Mouse (Mus musculus) CH12.LX (cell line): Measurements from ENCODE around the gene Uso1.

Experiments
- CTCF ChIP-seq, 2 experiments: IDR thresholded peaks in 1 of 2; conservative IDR thresholded peaks in 1 of 2; 2 replicates each; pipeline ENCODE4 v1.5.1; 2011 to 2012; ENCODE audit warnings: low read depth in 2 of 2, low read length in 2 of 2, improper control_type of control experiment in 1 of 2, inconsistent platforms in 1 of 2, mild to moderate bottlenecking in 1 of 2, moderate library complexity in 1 of 2
- POLR2A ChIP-seq: IDR thresholded peaks from 2 replicates; pipeline ENCODE4 v1.6.1; 2011; ENCODE audit warnings: low read depth, mild to moderate bottlenecking, improper control_type of control experiment, low read length

DNA sequence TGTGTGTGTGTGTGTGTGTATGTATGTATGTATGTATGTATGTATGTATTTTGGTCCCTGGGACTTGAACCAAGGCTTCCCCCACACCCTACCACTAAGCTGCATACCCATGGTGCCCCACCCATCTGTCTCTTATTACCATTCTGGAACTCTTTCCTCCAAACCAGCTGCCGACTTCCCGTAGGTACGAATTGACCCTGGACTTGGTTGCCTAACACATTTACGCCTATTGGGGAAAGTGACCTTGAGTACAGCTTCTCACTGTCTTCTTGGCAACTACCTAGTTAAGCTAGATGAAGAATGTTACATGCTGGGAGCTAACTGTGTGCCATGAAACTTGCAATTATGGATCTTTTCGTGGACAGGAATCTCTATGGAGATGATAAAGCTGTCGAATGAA is 68.4 kb downstream of the Uso1 start:
- TF ChIP-seq POLR2A = no peak
- TF ChIP-seq CTCF (conservative IDR thresholded peaks at IDR 0.05 in 1 of 2, IDR thresholded peaks at IDR 0.05 in 1 of 2; ENCODE audit: low read depth in 2 of 2, low read length in 2 of 2) = no peak
